ENCODE assay signal across 30 mouse cellular contexts in the genomic region with DNA sequence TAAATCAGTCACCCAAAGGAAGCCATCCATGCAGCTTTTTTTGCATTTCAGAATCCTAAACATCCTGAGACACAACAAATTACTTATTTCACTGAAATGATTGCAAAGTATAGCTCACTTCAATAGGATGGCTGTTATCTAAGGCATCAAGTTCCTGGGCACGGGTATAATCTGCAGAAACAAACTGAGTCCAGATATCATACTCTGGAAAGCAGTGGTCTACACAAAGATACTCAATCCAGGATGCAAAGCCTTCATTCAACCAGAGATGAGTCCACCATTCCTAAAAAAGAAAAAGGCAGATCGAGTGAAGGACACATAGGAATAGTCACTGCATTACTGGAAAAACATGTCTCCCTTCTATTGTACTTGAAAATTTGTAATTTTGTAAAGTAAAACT.
"Had no signal": no experiment of that assay in that cellular context is flagged by ENCODE, and none has a peak within 500 bp of the region (broad histone marks: within the 10 kb centered on the region; RNA-seq: fewer than 3 reads in every experiment).

No protein-coding gene starts in this region.

- ATAC-seq: liver, embryonic 12.5 days; liver, postnatal 0 days; lung, postnatal 0 days; midbrain, embryonic 15.5 days; midbrain, embryonic 16.5 days had no signal

- H3K27ac ChIP-seq: limb, embryonic 10.5 days; limb, embryonic 12.5 days; limb, embryonic 13.5 days; limb, embryonic 15.5 days; liver, embryonic 12.5 days; liver, embryonic 13.5 days; liver, embryonic 14.5 days; liver, embryonic 15.5 days; lung, embryonic 15.5 days; macrophage; midbrain, embryonic 10.5 days; midbrain, embryonic 12.5 days; midbrain, embryonic 15.5 days; neural tube, embryonic 12.5 days had no signal

- H3K9ac ChIP-seq: limb, embryonic 12.5 days; limb, embryonic 13.5 days; limb, embryonic 15.5 days; liver, embryonic 12.5 days; liver, embryonic 13.5 days; liver, embryonic 14.5 days; liver, embryonic 15.5 days; liver, postnatal 0 days; lung, embryonic 14.5 days; lung, embryonic 15.5 days; midbrain, embryonic 12.5 days; midbrain, embryonic 15.5 days; neural tube, embryonic 12.5 days had no signal

- DNase-seq: left cerebral cortex, postnatal 4 days; liver; liver, embryonic 13.5 days; liver, postnatal 0 days; lung, adult 18-20 months; lung, adult 2 months; lung, embryonic 14.5 days; lung, postnatal 10 days; lung, postnatal 14 days; lung, postnatal 36 days; lung, postnatal 4 days; midbrain, embryonic 14.5 days had no signal

- H3K4me3 ChIP-seq: limb, embryonic 10.5 days; limb, embryonic 12.5 days; limb, embryonic 13.5 days; limb, embryonic 15.5 days; liver, embryonic 12.5 days; liver, embryonic 13.5 days; liver, embryonic 15.5 days; lung, embryonic 15.5 days; megakaryocyte, embryonic 14.5 days; midbrain, embryonic 10.5 days; midbrain, embryonic 12.5 days; midbrain, embryonic 15.5 days; myocyte; neural tube, embryonic 12.5 days had no signal

- H3K4me2 ChIP-seq: limb, embryonic 12.5 days; limb, embryonic 13.5 days; limb, embryonic 15.5 days; liver, embryonic 11.5 days; liver, embryonic 12.5 days; liver, embryonic 13.5 days; liver, embryonic 15.5 days; lung, embryonic 14.5 days; lung, embryonic 15.5 days; midbrain, embryonic 12.5 days; midbrain, embryonic 15.5 days; neural tube, embryonic 12.5 days had no signal

- H3K27me3 ChIP-seq: limb, embryonic 12.5 days; limb, embryonic 13.5 days; limb, embryonic 15.5 days; liver, embryonic 12.5 days; liver, embryonic 13.5 days; liver, embryonic 15.5 days; lung, embryonic 15.5 days; megakaryocyte, embryonic 14.5 days; midbrain, embryonic 12.5 days; midbrain, embryonic 15.5 days; neural tube, embryonic 12.5 days had no signal

- H3K4me1 ChIP-seq: limb, embryonic 10.5 days; limb, embryonic 12.5 days; limb, embryonic 13.5 days; limb, embryonic 15.5 days; liver, embryonic 15.5 days; lung, embryonic 15.5 days; midbrain, embryonic 10.5 days; midbrain, embryonic 12.5 days; midbrain, embryonic 15.5 days; neural tube, embryonic 12.5 days had no signal

- H3K9me3 ChIP-seq: limb, embryonic 10.5 days; limb, embryonic 12.5 days; limb, embryonic 13.5 days; limb, embryonic 15.5 days; liver, embryonic 12.5 days; liver, embryonic 13.5 days; liver, embryonic 15.5 days; lung, embryonic 15.5 days; megakaryocyte, embryonic 14.5 days; midbrain, embryonic 10.5 days; midbrain, embryonic 12.5 days; midbrain, embryonic 15.5 days; neural tube, embryonic 12.5 days had no signal
